Mouse (Mus musculus) layer of hippocampus, postnatal 10 days (tissue): ENCODE measurements around the gene Cyb5b. TPM values are rescaled to one million over a fixed set of nuclear protein-coding genes. Genes with fewer than 3 reads are reported as not detected.

Source experiments
- DNase-seq, 2 experiments: peaks; one replicate each; pipeline ENCODE4 v3.0.0; 2021; ENCODE audit warnings: low spot score in 2 of 2
- total RNA-seq, 2 experiments: library from RNA; stranded (reverse); gene quantifications; 2 replicates each; pipeline ENCODE4 v1.2.3; 2021

Cyb5b gene
- total RNA-seq, 2 experiments from 2014 or later: 97.0 to 102 TPM

DNA sequence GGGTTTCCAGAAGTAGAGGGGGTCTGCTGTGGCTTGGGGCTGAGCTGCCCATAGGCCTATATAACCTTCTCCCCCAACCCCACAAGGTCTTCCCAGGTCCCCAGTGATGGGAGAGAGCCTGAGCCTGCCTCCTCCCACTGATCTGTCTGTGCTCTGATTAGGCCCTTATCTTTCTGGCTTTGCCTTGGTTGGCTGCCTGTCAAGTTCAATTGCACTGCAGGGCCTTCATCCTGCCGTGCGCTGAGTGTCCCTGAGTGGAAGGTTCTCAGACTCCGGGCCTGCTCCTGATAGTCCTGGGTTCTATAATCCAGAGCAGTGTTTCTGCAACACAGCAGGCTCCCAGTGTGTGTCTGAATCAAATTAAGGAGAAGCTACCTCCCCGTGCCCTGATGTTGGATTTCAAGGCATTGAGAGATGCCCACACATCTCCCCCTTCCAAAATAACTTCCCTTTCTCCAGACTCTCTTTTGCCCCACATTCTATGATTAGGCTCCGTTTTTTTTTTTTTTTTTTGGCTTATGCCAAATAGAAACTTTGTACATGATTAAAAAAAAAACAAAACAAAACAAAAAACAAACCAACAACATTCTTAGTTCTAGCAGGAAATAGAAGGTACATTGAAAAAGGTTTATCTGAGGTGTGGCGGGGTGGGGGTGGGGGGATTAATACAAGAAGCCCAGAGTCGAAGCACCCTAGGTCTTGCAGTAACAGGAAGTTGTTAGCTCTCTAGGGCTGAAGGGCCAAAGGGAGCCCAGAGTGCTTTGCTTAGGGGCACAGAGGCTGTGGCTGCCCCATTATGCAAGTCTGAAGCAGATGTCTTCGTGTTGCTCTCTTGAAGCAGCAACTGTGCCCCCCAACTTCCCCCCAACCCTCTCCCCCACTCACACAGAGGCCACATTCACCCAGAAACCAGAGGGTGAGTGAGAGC is 71.7 kb downstream of the Cyb5b start:
- DNase-seq: no peak

DNA sequence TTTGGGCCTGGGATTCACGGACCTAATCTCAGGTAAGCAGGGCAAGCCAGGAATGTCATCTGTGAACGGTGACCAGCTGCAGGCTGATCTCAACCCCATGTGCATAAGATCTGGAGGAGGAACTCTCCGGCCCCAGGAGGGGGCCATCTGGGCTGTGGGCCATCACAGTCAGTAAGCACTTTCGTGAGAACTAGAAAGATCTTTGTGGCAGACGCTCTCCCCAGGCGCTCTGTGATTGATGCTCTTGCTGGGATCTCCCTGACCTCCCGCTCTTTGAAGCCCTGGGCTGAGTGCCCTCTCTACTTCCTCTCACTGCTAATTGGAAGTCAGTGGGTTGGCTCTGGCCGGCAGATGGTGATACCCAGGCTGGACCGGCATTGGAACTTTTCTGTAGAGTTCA is 75.7 kb downstream of the Cyb5b start:
- DNase-seq: peak in 1 of 2 experiments; percentile 14

DNA sequence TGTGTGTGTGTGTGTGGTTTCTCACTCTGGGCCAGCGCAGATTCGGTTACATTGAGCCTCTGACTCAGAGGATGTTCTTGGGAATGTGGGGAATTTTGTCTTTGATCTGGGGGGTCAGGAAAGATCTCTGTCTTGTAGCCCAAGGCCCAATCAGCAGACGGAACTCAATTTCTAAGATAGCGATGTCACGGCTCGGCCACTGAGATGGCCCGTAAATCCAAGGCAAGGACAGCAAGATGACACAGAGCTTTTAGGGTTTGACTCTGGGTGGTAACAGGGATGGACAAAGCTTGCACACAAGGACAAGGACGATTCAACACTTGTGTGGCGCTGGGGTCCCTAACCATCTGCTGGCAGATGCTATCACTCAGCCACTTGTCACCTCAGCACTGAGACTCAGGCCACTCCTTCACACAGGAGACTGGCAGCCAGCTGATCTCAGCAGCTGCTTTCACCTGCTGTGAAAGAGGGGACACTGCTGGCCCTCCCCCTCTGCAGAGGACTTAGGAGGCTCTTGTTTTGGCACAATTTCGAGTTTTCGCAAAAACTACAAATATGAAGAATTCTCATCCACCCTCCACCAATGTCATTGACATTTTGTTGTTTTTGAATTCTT is 76.7 kb downstream of the Cyb5b start:
- no peak for DNase-seq

- DNase-seq: no peak
These were observed 82.8 kb downstream of the Cyb5b start for GRCm38 (mm10) chr8:107233251-107233650.

- no peak for DNase-seq
These were observed 83.3 kb downstream of the Cyb5b start for GRCm38 (mm10) chr8:107233718-107234117.

Other genes with a start within 250 kb of the Cyb5b start
- 1 to 10 TPM; 7.4 to 8.7 TPM for gene Sntb2, start 214.9 kb upstream of the Cyb5b start, total RNA-seq
- gene Vps4a, start 119.4 kb upstream of the Cyb5b start, total RNA-seq: 100 to 1,000 TPM; 108 to 119 TPM
- 10 to 100 TPM; 23.6 to 27.6 TPM for gene Pdf, start 102.0 kb upstream of the Cyb5b start, total RNA-seq
- gene Cog8, start 94.0 kb upstream of the Cyb5b start, total RNA-seq: 10 to 100 TPM; 24.9 to 27.8 TPM
- gene Nip7, start 93.8 kb upstream of the Cyb5b start, total RNA-seq: 10 to 100 TPM; 57.3 to 66.3 TPM
- gene Tmed6, start 85.0 kb upstream of the Cyb5b start, total RNA-seq: not detected
- 10 to 100 TPM; 36.0 to 36.6 TPM for gene Terf2, start 54.1 kb upstream of the Cyb5b start, total RNA-seq
- 10 to 100 TPM; 37.9 to 39.4 TPM for gene Nfat5, start 142.8 kb downstream of the Cyb5b start, total RNA-seq